Mouse (Mus musculus): ENCODE results near the gene Clps.

GRCm38 (mm10) chr17:28600780-28601179, 40.2 kb upstream of the Clps start:
- TF ChIP-seq CTCF (IDR thresholded peaks at IDR 0.05 in 2 of 3, conservative IDR thresholded peaks at IDR 0.05 in 1 of 3; ENCODE audit: control insufficient read depth in 1 of 3, insufficient read depth in 1 of 3, low read depth in 2 of 3, low read length in 3 of 3, poor library complexity in 1 of 3, severe bottlenecking in 1 of 3) (no peak), MAFK (IDR thresholded peaks at IDR 0.05; ENCODE audit: borderline replicate concordance, low read depth, low read length) (no peak), POLR2A (IDR thresholded peaks at IDR 0.05; ENCODE audit: control insufficient read depth in 1 of 2, insufficient read depth in 1 of 2, low read depth in 1 of 2, low read length in 2 of 2, poor library complexity in 1 of 2) (no peak), NELFE (IDR thresholded peaks at IDR 0.05; ENCODE audit: low read depth, low read length) (no peak), TCF12 (IDR thresholded peaks at IDR 0.05; ENCODE audit: low read depth, low read length) (no peak), GATA1 (IDR thresholded peaks at IDR 0.05; ENCODE audit: low read depth, low read length) (no peak), GABPA (IDR thresholded peaks at IDR 0.05; ENCODE audit: low read depth, low read length) (no peak), EP300 (IDR thresholded peaks at IDR 0.05; ENCODE audit: low read depth in 1 of 2, low read length in 2 of 2) (no peak), RCOR1 (IDR thresholded peaks at IDR 0.05; ENCODE audit: low read depth, low read length) (no peak), USF1 (IDR thresholded peaks at IDR 0.05; ENCODE audit: low read depth, low read length) (no peak)
